Mouse (Mus musculus): ENCODE results near the gene S100a13. TPM values are rescaled to one million over a fixed set of nuclear protein-coding genes. Genes with fewer than 3 reads are reported as not detected.
A peak's percentile ranks its signal among the peaks of the same experiment; 100 is the strongest.

Gene S100a13
- polyA plus RNA-seq (2016; fragmentation: Nextera tagmentation; extraction: Ambion mirVana), result 7.8 and 8.2 TPM in 2 replicates

DNA sequence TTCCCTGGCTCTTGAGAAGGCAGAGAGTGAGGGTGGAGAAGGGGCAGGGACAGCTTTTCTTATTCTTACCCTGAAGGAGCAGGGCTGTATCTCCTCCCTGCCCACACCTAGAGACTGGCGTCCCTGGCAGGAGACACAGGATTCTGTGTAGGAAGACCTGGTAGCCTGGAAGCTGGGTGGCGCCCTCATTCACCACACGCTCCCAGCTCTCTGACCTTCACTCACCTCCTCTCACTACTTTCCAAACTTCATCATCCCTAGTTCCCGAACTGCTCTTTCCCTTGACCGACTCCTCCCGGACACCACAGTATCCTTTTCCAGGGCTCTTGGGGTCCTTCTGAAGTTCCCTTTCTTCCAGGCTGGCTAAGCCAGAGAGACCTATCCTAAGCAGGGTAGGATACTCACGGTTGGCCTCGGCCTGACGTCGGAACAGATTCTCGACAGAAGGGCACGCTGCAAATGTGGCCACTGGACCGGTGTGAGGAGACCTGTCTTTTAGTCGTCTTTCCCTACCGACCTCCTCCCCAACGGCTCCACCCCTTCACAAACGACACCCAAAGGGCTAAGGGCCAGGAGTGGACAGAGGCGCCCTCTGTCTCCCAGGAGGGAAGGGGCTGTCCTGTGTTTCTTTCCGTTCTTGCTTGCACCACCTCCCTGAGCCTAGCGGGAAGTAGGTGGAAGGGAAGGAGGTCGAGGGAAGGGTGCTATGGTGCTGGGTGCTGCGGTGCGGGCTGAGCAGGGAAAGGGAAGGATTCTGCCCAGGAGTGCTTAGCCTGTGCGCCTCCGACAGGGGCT lies at the start of gene S100a13, which contains the start of gene S100a1:
Gene S100a13, plus strand, starts transcription at position 640 of the 795 bp plus-strand sequence.
Gene S100a1, minus strand, starts transcription at position 597 of the 795 bp plus-strand sequence.
- Histone ChIP-seq H3K4me3 (peak within 1 kb of the TSS; percentile 52), H3K36me3 (replicated peaks) (no peaks in the 10 kb centered on the region), H3K27ac (peak within 1 kb of the TSS; percentile 58), H3K9me3 (no peaks in the 10 kb centered on the region), H3K4me1 (peaks cover 27% of the 10 kb centered on the region), H3K27me3 (ENCODE audit: poor library complexity, severe bottlenecking) (peaks cover 50% of the 10 kb centered on the region)
- peak; percentile 32 for DNase-seq (ENCODE audit: extremely low spot score, low spot score)
- 3% methylated on average over 25 of the region's 25 CpGs for WGBS

DNA sequence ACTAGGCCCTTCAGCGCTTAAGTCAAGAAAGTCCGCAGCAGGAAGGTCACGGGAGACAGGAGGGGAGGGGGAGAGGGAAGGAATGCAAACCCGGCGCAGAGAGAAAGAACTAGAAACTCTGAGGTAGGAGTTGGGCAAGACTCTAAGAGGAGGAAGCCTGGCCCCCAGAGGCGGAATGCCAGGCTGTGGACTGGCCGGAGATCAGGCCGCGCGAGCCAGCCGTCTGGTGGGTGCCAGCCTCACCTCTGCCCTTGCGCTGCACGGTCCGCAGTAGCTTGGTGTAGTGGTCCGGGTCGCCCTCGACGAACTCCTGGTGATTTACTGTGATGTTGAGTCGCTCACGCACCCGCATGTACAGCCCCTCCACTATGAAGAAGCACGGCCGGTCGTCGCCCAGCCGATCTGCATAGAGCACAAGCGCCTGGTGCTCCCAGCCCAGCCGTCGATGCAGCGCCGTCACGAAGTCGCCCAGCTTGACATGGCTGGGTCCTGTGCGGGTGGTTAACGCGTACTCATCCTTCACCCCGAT lies 49.6 kb upstream of the S100a13 start:
- Histone ChIP-seq H3K4me1 (peaks cover 20% of the 10 kb centered on the region), H3K27me3 (ENCODE audit: poor library complexity, severe bottlenecking) (peaks cover 86% of the 10 kb centered on the region), H3K27ac (0 out of 2 replicates have a peak overlapping the region, but pooled peaks have one; percentile 51)

DNA sequence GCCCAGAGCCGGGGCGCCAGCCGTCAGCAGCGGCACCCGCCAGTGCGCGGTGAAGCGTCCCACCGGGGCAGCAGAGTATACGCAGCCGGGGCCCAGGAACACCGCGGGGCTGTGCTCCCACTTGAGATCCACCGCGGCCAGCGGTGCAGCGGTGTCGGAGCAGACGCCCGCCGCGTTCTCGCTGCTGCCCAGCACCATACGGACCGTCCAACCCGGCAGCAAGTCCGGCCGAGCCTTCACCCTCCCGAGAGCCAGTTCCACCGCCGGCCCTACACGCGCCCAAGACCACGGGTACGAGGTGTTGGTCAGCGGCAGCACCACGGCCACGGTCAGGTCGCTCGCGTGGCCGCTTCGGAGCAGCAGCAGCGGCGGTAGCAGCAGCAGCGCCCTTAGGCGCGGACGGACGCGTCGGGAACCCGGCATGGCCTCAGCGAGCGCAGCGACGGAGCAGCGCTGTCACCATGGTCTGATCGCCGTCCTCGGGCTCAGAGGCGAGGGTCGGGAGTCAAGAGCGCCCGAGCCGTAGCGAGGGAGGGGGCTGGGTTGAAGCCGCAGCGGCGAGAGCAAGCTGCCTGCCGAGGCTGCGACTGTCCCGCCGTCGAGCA lies 49.1 kb upstream of the S100a13 start:
- H3K4me3 ChIP-seq, result peak overlapping the region; percentile 51
- 2% methylated on average over 75 of the region's 75 CpGs for WGBS
- peaks cover 82% of the 10 kb centered on the region for H3K27me3 ChIP-seq (ENCODE audit: poor library complexity, severe bottlenecking)
- H3K27ac ChIP-seq, result peak overlapping the region; percentile 51; the same call in 1 of the 2 replicates
- DNase-seq (ENCODE audit: extremely low spot score, low spot score), result peak; percentile 45
- H3K36me3 ChIP-seq (replicated peaks), result no peaks in the 10 kb centered on the region
- H3K4me1 ChIP-seq, result peaks cover 20% of the 10 kb centered on the region
- H3K9me3 ChIP-seq, result no peaks in the 10 kb centered on the region

More for the DNA sequence above, 49.6 kb upstream of the S100a13 start:
- Histone ChIP-seq H3K36me3 (replicated peaks) (no peaks in the 10 kb centered on the region), H3K9me3 (no peaks in the 10 kb centered on the region), H3K4me3 (peak overlapping the region; percentile 51)
- DNase-seq (ENCODE audit: extremely low spot score, low spot score), result peak; percentile 36
- WGBS, result 11% methylated on average over 37 of the region's 37 CpGs

DNA sequence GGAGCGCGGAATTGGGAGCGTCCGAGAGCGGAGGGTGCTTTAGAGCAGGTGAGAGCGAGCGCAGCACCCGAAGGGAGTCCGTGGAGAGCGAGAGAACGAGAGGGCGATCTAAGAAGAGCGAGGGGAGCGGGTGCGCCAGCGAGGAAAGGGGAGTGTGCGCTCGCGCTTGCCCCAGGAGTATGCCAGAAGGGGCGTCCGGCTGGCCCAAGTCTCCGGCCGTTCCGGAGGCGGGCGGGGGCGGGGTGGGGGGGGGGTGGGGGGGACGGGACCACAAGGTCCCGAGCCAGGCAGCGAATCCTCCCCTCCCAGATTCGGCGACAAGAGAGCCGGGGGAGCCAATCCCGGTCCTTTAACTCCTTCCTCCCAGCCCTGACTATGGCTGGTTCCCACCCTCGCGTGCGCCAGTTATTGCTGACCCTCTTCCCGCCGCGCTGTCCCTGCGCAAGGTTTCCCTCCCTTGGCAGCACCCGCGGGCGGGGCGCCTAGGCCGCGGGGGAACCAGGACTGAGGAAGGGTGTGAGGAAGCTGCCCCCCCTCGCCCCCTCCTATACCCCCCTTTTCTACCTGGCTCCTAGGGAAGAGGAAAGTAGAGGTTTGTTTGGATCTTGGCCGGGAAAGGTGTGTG lies 48.4 kb upstream of the S100a13 start, which contains the start of gene Npr1:
Gene Npr1, minus strand, starts transcription at position 181 of the 625 bp plus-strand sequence.
- Histone ChIP-seq H3K27ac (peak within 1 kb of the TSS; percentile 51; the same call in 1 of the 2 replicates), H3K36me3 (replicated peaks) (no peaks in the 10 kb centered on the region), H3K27me3 (ENCODE audit: poor library complexity, severe bottlenecking) (peaks cover 76% of the 10 kb centered on the region), H3K9me3 (no peaks in the 10 kb centered on the region), H3K4me1 (peaks cover 20% of the 10 kb centered on the region), H3K4me3 (peak within 1 kb of the TSS; percentile 51)
- peak; percentile 51 for DNase-seq (ENCODE audit: extremely low spot score, low spot score)
- WGBS, result under 1% methylated on average over 40 of the region's 49 CpGs

GRCm38 (mm10) chr3:90466311-90466766 lies 47.9 kb upstream of the S100a13 start:
- H3K4me1 ChIP-seq, result peaks cover 20% of the 10 kb centered on the region
- H3K27ac ChIP-seq, result no peak overlapping the region
- H3K4me3 ChIP-seq, result peak overlapping the region; percentile 51
- H3K36me3 ChIP-seq (replicated peaks), result no peaks in the 10 kb centered on the region
- peak; percentile 70 for DNase-seq (ENCODE audit: extremely low spot score, low spot score)
- peaks cover 71% of the 10 kb centered on the region for H3K27me3 ChIP-seq (ENCODE audit: poor library complexity, severe bottlenecking)
- WGBS, result 0% methylated on average over 15 of the region's 15 CpGs
- H3K9me3 ChIP-seq, result no peaks in the 10 kb centered on the region

GRCm38 (mm10) chr3:90467618-90468300 lies 46.5 kb upstream of the S100a13 start:
- Histone ChIP-seq H3K27me3 (ENCODE audit: poor library complexity, severe bottlenecking) (peaks cover 57% of the 10 kb centered on the region), H3K4me1 (peaks cover 20% of the 10 kb centered on the region), H3K9me3 (no peaks in the 10 kb centered on the region), H3K27ac (no peak overlapping the region), H3K36me3 (replicated peaks) (no peaks in the 10 kb centered on the region), H3K4me3 (no peak overlapping the region)
- DNase-seq (ENCODE audit: extremely low spot score, low spot score), result no peak
- WGBS, result 94% methylated on average over 10 of the region's 10 CpGs

- Histone ChIP-seq H3K9me3 (no peaks in the 10 kb centered on the region), H3K4me3 (no peak overlapping the region), H3K4me1 (peaks cover 5% of the 10 kb centered on the region), H3K36me3 (replicated peaks) (peaks cover 2% of the 10 kb centered on the region), H3K27me3 (ENCODE audit: poor library complexity, severe bottlenecking) (peaks cover 14% of the 10 kb centered on the region), H3K27ac (no peak overlapping the region)
- DNase-seq (ENCODE audit: extremely low spot score, low spot score), result no peak
- WGBS, result 30% methylated on average over 3 of the region's 3 CpGs
Measured at GRCm38 (mm10) chr3:90472213-90472612, 42.0 kb upstream of the S100a13 start.

- peak overlapping the region; percentile 91 for H3K4me3 ChIP-seq
- H3K27me3 ChIP-seq (ENCODE audit: poor library complexity, severe bottlenecking), result no peaks in the 10 kb centered on the region
- DNase-seq (ENCODE audit: extremely low spot score, low spot score), result no peak
Measured at GRCm38 (mm10) chr3:90475151-90475830, 38.9 kb upstream of the S100a13 start.

GRCm38 (mm10) chr3:90475831-90476611 lies 38.2 kb upstream of the S100a13 start, which contains the start of gene Ilf2:
Gene Ilf2, plus strand, starts transcription at chr3:90476126.
- H3K27me3 ChIP-seq (ENCODE audit: poor library complexity, severe bottlenecking), result no peaks in the 10 kb centered on the region
- H3K36me3 ChIP-seq (replicated peaks), result peaks cover 40% of the 10 kb centered on the region
- peaks cover 10% of the 10 kb centered on the region for H3K4me1 ChIP-seq
- peak within 1 kb of the TSS; percentile 91 for H3K4me3 ChIP-seq
- H3K9me3 ChIP-seq, result no peaks in the 10 kb centered on the region; the same call in 1 of the 2 replicates
- H3K27ac ChIP-seq, result peak within 1 kb of the TSS; percentile 99
- peak; percentile 97 for DNase-seq (ENCODE audit: extremely low spot score, low spot score)
- under 1% methylated on average over 45 of the region's 45 CpGs for WGBS

More at GRCm38 (mm10) chr3:90475151-90475830, 38.9 kb upstream of the S100a13 start:
- H3K27ac ChIP-seq, result no peak overlapping the region
- H3K36me3 ChIP-seq (replicated peaks), result peaks cover 33% of the 10 kb centered on the region
- H3K9me3 ChIP-seq, result no peaks in the 10 kb centered on the region; the same call in 1 of the 2 replicates
- peaks cover 10% of the 10 kb centered on the region for H3K4me1 ChIP-seq
- WGBS, result 42% methylated on average over 16 of the region's 16 CpGs

DNA sequence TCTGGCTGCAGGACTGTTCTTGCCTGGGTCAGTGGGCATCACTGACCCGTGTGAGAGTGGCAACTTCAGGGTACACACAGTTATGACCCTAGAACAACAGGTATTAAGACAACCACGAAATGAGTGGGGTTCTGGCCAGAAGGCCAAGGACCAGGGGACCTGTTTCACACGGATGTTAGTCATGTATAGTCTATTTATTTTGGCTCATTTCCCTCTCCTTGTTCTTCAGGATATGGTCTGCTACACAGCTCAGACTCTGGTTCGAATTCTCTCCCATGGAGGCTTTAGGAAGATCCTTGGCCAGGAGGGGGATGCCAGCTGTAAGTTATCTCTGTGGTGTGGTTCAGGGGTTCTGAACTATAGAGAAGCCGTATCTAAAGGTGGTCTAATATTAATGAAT lies 27.2 kb upstream of the S100a13 start:
- Histone ChIP-seq H3K36me3 (replicated peaks) (peaks cover 77% of the 10 kb centered on the region), H3K4me1 (peaks cover 12% of the 10 kb centered on the region), H3K9me3 (no peaks in the 10 kb centered on the region), H3K27ac (no peak overlapping the region), H3K27me3 (ENCODE audit: poor library complexity, severe bottlenecking) (no peaks in the 10 kb centered on the region), H3K4me3 (no peak overlapping the region)
- WGBS, result 87% methylated on average over 5 of the region's 5 CpGs
- DNase-seq (ENCODE audit: extremely low spot score, low spot score), result no peak

DNA sequence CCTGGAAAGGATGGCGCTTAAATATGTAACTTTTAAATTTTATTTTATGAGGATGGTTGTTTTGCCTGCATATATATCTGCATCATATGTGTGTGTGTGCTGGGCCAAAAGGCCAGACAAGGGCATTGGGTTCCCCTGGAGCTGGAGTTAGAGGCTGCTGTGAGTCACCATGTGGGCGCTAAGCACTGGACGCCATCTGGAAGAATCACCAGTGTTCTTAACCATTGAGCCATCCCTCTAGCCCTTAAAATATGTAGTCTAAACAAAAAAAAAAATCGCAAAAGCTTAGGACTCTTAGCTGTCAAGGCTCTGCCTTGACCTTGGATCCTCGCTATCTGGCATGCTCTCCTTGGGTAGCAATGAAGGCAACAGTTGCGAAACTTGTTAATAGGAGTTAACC lies 25.7 kb upstream of the S100a13 start:
- no peaks in the 10 kb centered on the region for H3K27me3 ChIP-seq (ENCODE audit: poor library complexity, severe bottlenecking)
- no peak for DNase-seq (ENCODE audit: extremely low spot score, low spot score)
- no peaks in the 10 kb centered on the region for H3K9me3 ChIP-seq
- no peak overlapping the region for H3K27ac ChIP-seq
- WGBS, result 91% methylated on average over 6 of the region's 6 CpGs
- peaks cover 12% of the 10 kb centered on the region for H3K4me1 ChIP-seq
- H3K4me3 ChIP-seq, result no peak overlapping the region
- peaks cover 61% of the 10 kb centered on the region for H3K36me3 ChIP-seq (replicated peaks)

Measured in forebrain, embryonic 10.5 days (tissue).